Mouse (Mus musculus): ENCODE results near the gene Mettl6.
A peak's percentile ranks its signal among the peaks of the same experiment; 100 is the strongest.

The Mettl6 gene

GRCm38 (mm10) chr14:31494975-31495455, at the start of gene Mettl6:
Mettl6 (minus strand) TSS chr14:31495040.
- DNase-seq (ENCODE audit: low spot score in 2 of 2): peak; percentile 75 to 82

DNA sequence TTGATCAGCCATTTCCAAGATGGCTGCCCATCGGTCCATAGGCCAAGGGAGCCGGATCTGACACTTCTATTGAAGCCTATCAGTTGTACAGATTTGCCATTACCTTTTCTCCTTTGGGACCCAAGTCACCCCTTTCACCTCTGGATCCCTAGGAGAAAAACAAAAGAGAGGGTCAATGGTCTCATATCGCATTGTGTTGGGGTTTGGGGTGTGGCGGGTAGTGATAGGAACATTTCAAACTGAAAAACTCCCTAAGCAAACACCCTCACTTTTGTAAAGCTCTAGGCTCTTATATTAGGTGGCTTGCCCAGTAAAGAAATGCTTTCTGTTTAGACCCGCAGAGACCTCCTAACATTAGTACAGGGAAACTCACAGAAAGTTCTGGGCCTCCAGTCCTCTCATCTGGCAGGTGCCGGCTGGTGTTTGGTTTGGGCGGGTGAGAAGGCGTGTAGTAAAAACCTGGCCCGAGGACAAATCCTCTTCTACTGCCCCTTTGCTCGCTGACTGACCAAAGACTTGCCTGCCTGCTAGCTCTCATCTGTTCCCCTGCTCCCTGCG, 49.1 kb upstream of the Mettl6 start:
- no peak for DNase-seq (ENCODE audit: low spot score in 2 of 2)

DNA sequence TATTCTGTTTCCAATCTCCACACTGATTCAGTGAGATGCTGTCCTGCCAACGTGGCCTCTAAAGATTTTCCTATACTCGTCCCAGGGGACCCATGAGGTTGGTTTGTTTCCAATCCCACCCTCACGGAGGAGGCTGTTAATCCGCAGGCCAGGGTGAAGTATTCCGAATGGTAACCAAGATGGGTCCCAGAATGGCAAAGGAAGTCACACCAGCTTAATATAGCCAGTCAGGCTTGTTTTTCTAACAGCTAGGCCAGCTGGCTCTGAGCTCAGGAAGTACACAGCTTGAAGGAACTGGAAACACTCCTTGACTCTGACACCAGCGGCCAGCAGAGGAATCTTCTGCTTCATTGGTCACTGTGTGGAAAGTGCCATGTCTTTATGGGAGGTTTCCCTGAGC, 42.5 kb upstream of the Mettl6 start:
- no peak for DNase-seq (ENCODE audit: low spot score in 2 of 2)

DNA sequence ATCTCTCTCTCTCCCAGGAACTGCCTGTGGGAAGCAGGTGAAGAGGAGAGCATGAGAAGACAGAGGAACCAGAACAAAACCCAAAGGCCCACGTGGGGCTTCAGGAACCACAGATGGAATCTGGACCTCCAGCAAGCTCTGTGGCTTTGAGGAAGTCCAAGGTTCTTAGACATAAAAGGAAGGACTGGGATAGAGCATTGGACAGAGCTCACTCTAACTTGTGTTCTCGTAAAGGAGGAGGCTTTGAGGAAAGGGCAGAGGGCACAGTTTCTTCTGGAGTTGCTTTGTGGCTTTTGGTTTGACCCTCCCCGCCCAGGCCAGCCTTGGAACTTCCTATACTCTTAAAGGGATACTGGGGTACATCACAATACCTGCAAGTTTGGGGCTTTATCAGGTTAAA, 37.8 kb upstream of the Mettl6 start:
- no peak for DNase-seq (ENCODE audit: low spot score in 2 of 2)

GRCm38 (mm10) chr14:31531506-31532148, 36.8 kb upstream of the Mettl6 start:
- DNase-seq (ENCODE audit: low spot score in 2 of 2): no peak

- no peak for DNase-seq (ENCODE audit: low spot score in 2 of 2)
These were observed 36.0 kb upstream of the Mettl6 start for GRCm38 (mm10) chr14:31530847-31531246.

DNA sequence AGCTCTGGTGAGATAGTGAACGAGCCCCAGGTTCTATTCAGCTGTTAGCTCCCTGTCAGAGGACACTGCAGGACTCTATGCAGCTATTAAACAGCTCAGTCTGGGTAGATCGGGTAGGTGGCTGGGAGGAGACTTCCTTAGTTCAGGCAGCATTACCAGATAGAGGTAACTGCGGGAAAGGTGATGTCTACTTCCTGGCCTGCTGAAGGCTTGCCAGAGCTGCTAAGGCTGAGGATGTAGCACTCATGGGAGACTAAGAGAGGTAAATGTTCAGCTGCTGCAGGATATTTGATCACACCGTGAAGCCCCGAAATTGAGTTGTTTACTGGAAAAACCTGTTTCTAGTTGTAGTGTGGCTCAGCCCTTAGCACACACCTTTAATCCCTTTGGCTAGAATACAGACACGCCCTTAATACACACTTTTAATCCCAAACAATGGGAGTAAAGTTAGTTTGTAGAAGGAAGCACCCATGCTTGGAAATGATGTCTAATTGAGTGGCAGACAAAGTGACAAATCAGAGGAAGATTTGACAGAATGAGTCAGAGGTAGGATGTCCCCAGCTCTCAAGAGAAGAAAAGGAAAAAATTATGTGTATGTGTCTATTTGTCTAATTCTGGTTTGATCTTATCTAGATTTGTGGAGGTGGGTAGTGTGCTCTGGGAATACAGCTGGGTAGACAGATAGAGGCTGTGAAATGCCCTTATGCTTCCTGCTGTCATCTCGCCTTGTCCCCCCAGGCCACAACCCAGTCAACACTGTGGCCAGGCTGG, 30.4 kb upstream of the Mettl6 start:
- DNase-seq (ENCODE audit: low spot score in 2 of 2): no peak

- no peak for DNase-seq (ENCODE audit: low spot score in 2 of 2)
These were observed 26.5 kb upstream of the Mettl6 start for GRCm38 (mm10) chr14:31521318-31521717.

DNA sequence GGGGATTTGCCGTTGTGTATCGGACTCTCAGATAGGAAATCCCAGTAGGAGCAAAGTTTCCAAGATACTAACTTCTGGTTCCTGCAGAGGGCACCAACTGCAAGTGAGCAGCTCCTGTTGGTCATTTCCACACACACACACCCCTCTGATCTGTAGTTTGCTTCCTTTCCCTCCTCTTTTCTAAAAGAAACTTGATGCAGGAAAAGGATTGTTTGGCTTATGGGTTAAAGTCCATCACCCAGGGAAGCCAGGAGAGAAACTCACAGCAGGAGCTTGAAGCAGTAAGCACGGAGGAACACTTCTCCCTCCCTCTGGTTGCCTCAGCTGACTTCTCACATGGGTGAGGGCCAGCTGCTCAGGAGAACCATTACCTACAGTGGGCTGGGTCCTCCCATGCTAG, 24.3 kb upstream of the Mettl6 start:
- no peak for DNase-seq (ENCODE audit: low spot score in 2 of 2)

GRCm38 (mm10) chr14:31515895-31516294, 21.1 kb upstream of the Mettl6 start:
- no peak for DNase-seq (ENCODE audit: low spot score in 2 of 2)

GRCm38 (mm10) chr14:31510322-31510721, 15.5 kb upstream of the Mettl6 start:
- DNase-seq (ENCODE audit: low spot score in 2 of 2): no peak

- no peak for DNase-seq (ENCODE audit: low spot score in 2 of 2)
These were observed 15.1 kb upstream of the Mettl6 start for GRCm38 (mm10) chr14:31509911-31510310.

DNA sequence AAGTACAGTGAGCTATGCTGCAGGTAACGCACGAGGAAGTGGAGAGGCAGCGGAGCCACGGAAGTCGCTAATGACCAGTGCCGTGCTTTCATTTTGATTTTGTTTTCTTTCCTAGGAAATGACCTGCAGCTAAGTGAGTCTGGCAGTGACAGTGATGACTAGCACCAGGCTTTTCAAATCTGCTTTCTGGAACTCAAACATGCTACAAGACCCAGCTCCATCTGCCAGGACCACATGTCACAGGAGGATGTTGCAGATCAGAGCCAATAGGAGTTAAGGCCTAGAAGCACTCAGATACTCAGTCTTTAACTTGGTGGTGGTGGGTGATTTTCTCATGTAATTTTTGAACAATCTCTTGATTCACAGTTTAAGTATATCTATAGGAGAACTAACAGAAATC, 11.6 kb upstream of the Mettl6 start:
- DNase-seq (ENCODE audit: low spot score in 2 of 2): no peak

DNA sequence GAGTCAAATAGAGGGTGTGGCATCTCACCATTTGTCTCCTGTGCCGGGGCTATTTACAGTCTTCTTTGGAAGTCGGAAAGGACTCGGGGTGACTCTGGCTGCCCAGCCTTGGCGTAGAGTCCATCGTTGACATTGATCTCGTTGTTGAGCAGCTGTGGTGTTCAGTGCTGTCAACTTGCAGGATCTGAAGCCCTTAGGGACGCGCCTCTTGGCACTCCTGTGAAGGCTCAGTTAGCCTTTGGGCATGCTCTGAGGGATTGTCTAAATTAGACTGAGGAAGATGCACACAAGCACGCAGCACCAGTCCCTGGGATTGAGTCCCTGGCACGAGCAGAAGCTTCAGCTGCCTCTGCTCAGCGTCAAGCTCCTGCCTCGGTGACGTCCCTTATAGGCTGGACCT, 8.6 kb upstream of the Mettl6 start:
- no peak for DNase-seq (ENCODE audit: low spot score in 2 of 2)

DNA sequence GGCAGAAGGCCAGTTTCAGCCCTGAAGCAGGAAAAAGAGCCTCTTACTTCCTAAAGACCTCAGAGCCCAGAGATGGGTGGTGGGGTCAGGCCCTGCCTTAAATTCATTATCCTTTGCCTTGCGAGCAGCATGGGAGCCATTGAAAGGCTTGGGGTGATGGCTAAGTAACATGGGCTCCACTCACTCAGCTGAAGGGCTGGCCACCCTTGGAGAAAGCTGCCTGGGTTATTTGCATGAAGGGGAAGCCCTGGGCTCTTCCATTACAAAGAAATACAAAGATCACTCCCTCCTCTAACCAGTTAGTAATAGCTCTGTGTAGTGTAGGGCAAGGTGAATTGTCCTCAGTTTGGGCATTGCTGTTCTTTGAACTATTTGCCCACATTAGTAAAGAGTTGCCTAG, 4.7 kb upstream of the Mettl6 start:
- no peak for DNase-seq (ENCODE audit: low spot score in 2 of 2)

DNA sequence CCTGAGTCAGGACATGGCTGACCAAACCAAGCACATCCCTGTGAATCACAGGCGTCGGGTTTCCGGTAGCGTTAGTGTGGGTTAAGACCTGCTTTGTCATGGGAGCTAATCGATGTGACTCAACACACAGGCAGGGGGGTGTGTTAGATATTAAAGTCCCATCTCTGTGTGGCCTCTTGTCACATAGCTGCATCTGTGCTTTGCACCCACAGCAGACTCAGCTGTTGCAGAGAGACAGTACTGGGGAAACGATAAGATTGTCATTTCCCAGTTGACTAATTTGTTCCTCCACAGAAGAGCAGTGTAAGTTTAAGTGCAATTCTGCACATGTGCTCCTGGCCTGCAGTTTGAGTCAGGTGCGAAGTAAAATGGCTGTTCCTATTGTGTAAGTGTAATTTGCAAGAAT, 1.4 kb upstream of the Mettl6 start:
- DNase-seq (ENCODE audit: low spot score in 2 of 2): no peak

DNA sequence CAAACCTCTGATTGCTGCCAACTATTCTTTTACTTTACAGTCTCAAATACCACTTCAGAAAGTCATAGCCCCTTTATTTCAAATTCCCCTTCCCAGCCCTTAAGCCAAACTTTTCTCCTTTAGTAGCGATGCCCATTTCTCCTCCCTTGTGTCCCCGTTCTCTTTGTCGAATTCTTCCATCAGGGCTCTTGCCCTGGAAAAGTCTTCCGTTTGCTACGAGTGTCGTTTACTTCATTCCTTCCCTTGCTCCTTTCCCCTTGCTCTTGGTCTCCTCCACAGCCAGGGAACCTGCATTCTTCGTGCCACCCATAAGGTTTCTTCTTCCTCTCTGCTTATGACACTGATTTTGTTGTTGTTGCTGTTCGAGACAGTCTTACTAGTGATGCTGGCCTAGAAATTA, 698 bp upstream of the Mettl6 start:
- DNase-seq (ENCODE audit: low spot score in 2 of 2): no peak

DNA sequence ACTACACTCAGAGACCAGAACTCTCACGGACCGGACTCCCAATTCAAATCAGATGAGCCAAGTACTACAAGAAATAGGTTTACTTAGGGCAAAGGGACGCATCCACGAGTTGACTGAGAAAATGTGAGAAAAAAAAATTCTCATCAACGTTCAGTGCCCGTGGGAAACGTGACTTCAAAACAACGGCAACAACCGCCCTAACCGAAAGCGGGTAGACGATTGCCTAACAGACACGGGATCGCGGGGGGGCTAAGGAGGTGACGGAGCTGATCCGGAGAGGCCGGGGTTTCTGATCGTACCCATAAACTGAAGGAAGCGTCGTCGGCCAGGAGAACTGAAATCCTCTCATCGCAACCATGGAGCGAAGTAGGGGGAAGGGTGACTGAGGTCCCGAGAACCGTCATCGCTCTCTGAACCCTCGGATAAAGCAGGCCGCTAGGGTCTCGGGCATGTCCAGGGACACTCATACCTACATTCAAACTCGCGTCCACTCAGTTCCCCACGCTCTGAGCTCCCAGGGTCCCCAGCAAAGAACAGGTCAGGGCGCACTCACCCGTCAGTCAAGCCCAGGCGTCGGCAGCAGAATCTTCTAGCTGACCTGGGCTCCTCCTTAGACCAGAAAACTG, 378 bp downstream of the Mettl6 start, which contains the start of gene Eaf1:
Gene Eaf1, plus strand, starts transcription at position 51 of the 626 bp plus-strand sequence.
- no peak for DNase-seq (ENCODE audit: low spot score in 2 of 2)

DNA sequence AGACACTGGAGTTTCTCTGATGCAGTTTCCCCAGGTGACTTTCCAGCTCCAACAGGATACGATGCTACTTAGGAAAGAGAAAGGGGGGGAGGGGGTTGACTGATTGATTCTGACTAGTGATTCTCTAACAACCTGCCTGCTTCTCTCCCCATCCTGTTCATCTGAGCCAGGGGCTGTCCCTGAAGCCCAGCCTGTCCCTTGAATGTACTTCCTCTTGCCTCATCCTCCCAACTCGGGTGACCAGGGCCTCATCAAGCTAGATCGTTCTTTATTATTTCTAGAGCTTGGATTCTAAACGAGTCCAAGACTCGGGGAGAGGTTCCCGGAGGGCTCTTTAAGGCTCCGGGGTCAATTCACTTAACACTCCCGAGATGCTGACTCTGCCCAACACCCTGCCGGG, 939 bp downstream of the Mettl6 start:
- no peak for DNase-seq (ENCODE audit: low spot score in 2 of 2)

- no peak for DNase-seq (ENCODE audit: low spot score in 2 of 2)
These were observed 6.8 kb downstream of the Mettl6 start for GRCm38 (mm10) chr14:31488055-31488454.

GRCm38 (mm10) chr14:31486465-31486864, 8.4 kb downstream of the Mettl6 start:
- DNase-seq (ENCODE audit: low spot score in 2 of 2): no peak

DNA sequence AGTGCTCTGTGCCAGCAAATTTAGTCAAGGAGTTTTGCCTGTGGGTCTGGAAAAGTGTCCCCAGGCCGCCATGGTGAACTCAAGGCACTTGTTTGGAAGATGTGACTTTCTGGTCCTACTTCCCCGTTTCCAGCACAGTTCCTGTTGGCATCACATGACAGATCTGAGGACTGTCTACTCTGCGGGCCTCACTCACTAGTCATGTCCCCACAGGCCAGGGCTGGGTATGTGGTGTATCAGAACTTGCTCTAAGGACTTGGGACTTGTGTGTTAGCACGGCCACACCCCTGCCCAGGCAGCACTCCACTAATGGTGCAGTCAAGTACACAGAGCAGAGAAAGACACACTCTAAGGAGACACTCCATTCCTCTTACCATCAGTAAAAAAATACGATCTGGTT, 12.4 kb downstream of the Mettl6 start:
- DNase-seq (ENCODE audit: low spot score in 2 of 2): no peak

GRCm38 (mm10) chr14:31473297-31473696, 21.5 kb downstream of the Mettl6 start:
- no peak for DNase-seq (ENCODE audit: low spot score in 2 of 2)

All from frontal cortex, postnatal 25 days (tissue).